Mouse (Mus musculus) olfactory bulb, adult 2 months (tissue): ENCODE measurements around the gene Polr2a.

Experiments used
- CTCF ChIP-seq: fragments of 200-500 bp; IDR thresholded peaks from 2 replicates; pipeline ENCODE4 v1.5.1; 2012; ENCODE audit warnings: low read depth, mild to moderate bottlenecking, low read length, moderate library complexity; ENCODE audit not compliant: insufficient read depth
- POLR2A ChIP-seq: fragments of 200-500 bp; IDR thresholded peaks from 2 replicates; pipeline ENCODE4 v1.6.1; 2012; ENCODE audit warnings: mild to moderate bottlenecking, low read depth, low read length, moderate library complexity; ENCODE audit not compliant: insufficient read depth

DNA sequence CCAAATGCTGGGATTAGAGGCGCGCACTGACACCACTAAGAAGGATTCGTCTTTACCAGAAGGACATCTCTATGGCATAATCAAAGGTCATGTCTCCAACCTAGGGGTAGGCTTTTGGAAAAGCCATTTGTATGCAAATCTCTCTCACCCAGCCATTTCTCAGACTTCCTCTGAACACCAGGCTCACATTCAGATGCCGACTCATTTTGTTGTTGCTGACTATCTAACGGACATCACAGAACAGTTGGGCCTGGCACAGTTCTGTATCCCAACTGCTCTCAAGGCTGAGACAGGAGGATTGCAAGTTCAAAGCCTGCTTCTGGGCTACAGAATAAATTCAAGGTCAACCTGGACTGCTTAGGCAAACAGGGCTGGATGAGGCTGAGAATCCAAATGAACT lies 28.9 kb upstream of the Polr2a start:
- TF ChIP-seq CTCF (no peak), POLR2A (no peak)
